Mouse (Mus musculus) left cerebral cortex, adult 2 months (tissue): ENCODE data around the gene 4930507D05Rik. TPM values are rescaled to one million over a fixed set of nuclear protein-coding genes. Genes with fewer than 3 reads are reported as not detected.
"Not testable (repeated sequence)": the region's sequence is repeated elsewhere in the genome, so short reads cannot be mapped to it uniquely, and the experiment has no call there.

Source experiments
- DNase-seq, 2 experiments: peaks; one replicate each; pipeline ENCODE4 v3.0.0; 2021 to 2022; ENCODE audit warnings: low spot score in 2 of 2, mixed read lengths in 1 of 2; ENCODE audit errors: extremely low spot score in 1 of 2
- H3K27ac ChIP-seq: fragments of 200-600 bp; 2 replicates; pipeline ENCODE4 v1.8.1; 2022
- H3K4me3 ChIP-seq: fragments of 200-600 bp; 2 replicates; pipeline ENCODE4 v1.8.1; 2022
- CTCF ChIP-seq: fragments of 200-600 bp; IDR thresholded peaks from 2 replicates; pipeline ENCODE4 v1.8.1; 2022; ENCODE audit warnings: antibody characterized with exemption, mild to moderate bottlenecking, moderate library complexity
- intact Hi-C: fragments of 180-260 bp; cut with DNase I; formaldehyde crosslinking; loops from one replicate; pipeline ENCODE4 v1.15.1; 2025
- total RNA-seq, 2 experiments: library from RNA; stranded (reverse); gene quantifications; 2 replicates each; pipeline ENCODE4 v1.2.3; 2021

Gene 4930507D05Rik
- total RNA-seq, 2 experiments from 2014 or later: 1.1 to 1.4 TPM

GRCm38 (mm10) chr10:62421127-62421526 is 28.2 kb upstream of the 4930507D05Rik start:
- intact Hi-C loops: no loop called here
- H3K4me3 ChIP-seq: no peak overlapping the region
- no peak for DNase-seq
- no peak for TF ChIP-seq CTCF
- no peak overlapping the region for H3K27ac ChIP-seq

DNA sequence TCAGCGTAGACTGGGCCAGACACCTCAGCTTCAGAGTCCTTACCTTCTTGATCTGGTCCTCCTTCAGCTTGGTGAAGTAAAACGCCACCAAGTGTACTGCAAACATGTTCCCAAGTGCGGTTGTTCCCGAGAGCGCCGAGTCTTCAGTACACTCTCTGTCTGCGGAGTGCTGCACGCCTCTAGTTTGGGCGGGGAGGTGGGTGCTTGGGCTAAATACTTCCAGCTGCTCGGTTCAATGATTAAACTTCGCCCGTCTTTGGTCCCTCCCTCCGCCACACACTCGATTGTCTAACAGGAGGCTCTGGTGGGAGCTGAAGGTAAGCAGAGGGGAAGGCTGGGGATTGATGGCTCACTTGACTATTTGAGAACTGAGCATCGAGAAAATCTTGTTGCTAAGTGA is 27.0 kb upstream of the 4930507D05Rik start, which contains the start of gene Hkdc1:
Gene Hkdc1 (minus strand): TSS at position 237 of the 400 bp plus-strand sequence.
- Histone ChIP-seq H3K27ac (no peak within 1 kb of the TSS), H3K4me3 (no peak within 1 kb of the TSS)
- intact Hi-C loops: no loop called here
- DNase-seq: no peak
- TF ChIP-seq CTCF: no peak

GRCm38 (mm10) chr10:62425081-62425871 is 24.0 kb upstream of the 4930507D05Rik start:
- no peak for DNase-seq
- no peak overlapping the region for H3K27ac ChIP-seq
- no peak for TF ChIP-seq CTCF
- no peak overlapping the region for H3K4me3 ChIP-seq
- intact Hi-C loops: no loop called here

DNA sequence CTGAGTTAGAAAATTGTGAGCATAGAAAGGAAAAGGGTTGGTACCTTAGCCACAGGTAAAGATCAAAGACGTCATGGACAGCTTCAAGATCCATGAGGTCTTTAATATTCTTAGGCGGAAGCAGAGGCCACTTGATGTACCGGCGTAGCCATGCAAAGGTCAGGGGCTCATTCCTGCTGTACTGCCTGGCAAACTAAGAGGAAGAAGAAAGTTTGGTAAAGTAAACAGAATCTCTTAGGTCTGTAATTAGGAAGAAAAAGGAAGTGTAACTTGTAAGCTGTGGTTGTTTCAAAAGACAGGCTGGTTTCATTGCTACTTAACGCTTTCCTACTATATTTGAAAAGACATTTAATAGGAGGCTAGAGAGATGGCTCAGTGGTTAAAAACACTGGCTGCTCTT is 18.9 kb upstream of the 4930507D05Rik start:
- no peak for DNase-seq
- Histone ChIP-seq H3K4me3 (no peak overlapping the region), H3K27ac (no peak overlapping the region)
- intact Hi-C loops: no loop called here
- no peak for TF ChIP-seq CTCF

DNA sequence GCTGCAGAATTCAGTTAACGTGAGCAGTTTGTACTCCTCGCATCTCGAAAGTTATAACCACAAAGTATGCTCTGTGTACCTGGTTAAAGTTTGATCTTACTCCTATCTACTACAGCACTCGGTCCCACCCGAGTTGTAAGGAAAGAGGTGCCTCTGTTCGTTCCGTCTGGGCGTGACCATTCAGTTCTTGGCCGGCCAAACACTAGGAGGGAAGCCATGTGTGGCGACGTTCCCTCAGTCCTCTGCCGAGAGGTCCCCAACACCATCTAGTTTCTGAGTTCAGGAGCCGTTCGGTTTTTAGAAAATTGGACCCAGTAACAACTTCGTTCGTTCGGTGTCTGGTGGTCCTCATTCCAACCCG is 971 bp downstream of the 4930507D05Rik start:
- DNase-seq: no peak
- peak overlapping the region; percentile 98 for H3K4me3 ChIP-seq
- intact Hi-C loops: no loop called here
- no peak for TF ChIP-seq CTCF
- peak overlapping the region; percentile 100 for H3K27ac ChIP-seq

- H3K27ac ChIP-seq, intact Hi-C loops, DNase-seq, H3K4me3 ChIP-seq: not testable (repeated sequence)
Observed at GRCm38 (mm10) chr10:62452001-62452400, 2.7 kb downstream of the 4930507D05Rik start.

DNA sequence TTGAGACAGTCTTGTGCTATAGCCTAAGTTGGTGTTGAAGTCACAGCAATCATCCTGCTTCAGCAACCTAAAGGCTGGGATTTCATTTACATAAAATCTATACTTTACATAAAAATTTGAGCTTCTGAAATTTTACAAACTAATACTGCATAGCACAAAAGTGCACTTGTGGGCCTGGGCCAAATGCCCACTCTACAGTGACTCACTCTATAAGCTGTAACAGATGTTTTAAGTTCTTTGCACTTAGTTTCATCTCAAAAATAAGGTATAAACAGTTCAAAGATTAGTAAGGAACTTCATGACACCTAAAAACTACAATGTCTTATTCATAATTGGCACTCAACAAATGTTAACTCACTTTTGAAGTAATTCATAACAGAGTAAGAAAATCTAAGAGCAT is 12.0 kb downstream of the 4930507D05Rik start:
- H3K4me3 ChIP-seq: no peak overlapping the region
- no peak overlapping the region for H3K27ac ChIP-seq
- intact Hi-C loops: no loop called here
- TF ChIP-seq CTCF: no peak
- no peak for DNase-seq

GRCm38 (mm10) chr10:62469736-62470135 is 20.4 kb downstream of the 4930507D05Rik start:
- no peak overlapping the region for H3K27ac ChIP-seq
- DNase-seq: no peak
- intact Hi-C loops: no loop called here
- TF ChIP-seq CTCF: no peak
- H3K4me3 ChIP-seq: no peak overlapping the region

- intact Hi-C loops: no loop called here
- H3K4me3 ChIP-seq: no peak overlapping the region
- TF ChIP-seq CTCF: no peak
- no peak overlapping the region for H3K27ac ChIP-seq
- DNase-seq: no peak
Observed at GRCm38 (mm10) chr10:62471105-62471504, 21.8 kb downstream of the 4930507D05Rik start.

DNA sequence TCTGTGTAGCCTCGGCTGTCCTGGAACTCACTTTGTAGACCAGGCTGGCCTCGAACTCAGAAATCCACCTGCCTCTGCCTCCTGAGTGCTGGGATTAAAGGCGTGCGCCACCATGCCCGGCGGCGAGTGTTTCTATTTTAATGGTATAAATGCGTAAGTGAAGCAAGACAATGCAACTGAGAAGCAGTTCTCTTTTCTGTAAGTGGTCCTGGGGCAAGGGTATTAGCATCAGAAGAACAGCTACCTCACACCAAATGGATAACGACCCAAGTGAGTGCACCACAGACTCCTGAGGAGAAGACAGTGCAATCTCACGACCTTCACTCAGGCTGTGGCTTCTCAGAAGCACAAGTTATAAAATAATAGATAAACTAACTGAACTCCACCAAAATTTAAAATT is 25.7 kb downstream of the 4930507D05Rik start:
- no peak for DNase-seq
- intact Hi-C loops: no loop called here
- H3K27ac ChIP-seq: no peak overlapping the region
- no peak for TF ChIP-seq CTCF
- H3K4me3 ChIP-seq: no peak overlapping the region

GRCm38 (mm10) chr10:62476980-62477379 is 27.7 kb downstream of the 4930507D05Rik start:
- intact Hi-C loops: no loop called here
- H3K4me3 ChIP-seq: no peak overlapping the region
- no peak for TF ChIP-seq CTCF
- DNase-seq: no peak
- H3K27ac ChIP-seq: no peak overlapping the region

DNA sequence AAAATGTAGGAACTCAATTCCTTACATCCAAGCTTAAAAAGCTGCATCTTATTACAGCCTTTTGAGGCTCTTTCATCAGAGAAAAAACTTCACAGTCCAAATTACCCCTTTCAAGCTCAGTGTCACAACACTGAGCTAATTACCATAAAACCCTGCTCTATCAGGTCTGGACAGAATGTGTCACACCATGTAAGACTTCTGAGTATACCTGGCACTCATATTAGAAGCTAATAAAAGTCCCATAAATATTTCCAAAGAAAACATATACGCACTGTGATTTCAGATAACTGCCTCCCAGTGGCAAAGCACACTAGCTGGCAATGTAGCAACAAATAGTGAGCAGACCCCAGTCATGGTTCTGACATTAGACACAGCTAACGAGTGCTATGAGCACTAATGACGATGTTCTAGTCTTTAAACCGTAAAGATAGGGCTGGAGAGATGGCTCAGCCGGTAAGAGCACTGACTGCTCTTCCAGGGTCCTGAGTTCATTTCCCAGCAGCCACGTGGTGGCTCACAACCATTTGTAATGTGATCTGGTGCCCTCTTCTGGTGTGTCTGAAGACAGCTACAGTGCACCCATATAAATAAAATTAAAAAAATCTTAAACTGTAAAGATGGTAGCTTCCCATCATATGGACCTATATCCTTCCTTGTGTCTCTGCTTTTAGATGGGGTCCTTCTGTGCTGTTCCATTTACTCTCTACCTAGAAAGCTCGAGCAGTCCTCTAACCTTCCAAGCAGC is 32.0 kb downstream of the 4930507D05Rik start:
- intact Hi-C loops: no loop called here
- DNase-seq: no peak
- Histone ChIP-seq H3K4me3 (no peak overlapping the region), H3K27ac (no peak overlapping the region)
- TF ChIP-seq CTCF: no peak; the same call in 1 of the 2 replicates
